Mouse (Mus musculus): ENCODE measurements around the gene Iqgap3. TPM values are rescaled to one million over a fixed set of nuclear protein-coding genes. Genes with fewer than 3 reads are reported as not detected.

Gene Iqgap3
- polyA plus RNA-seq, 1 experiment, result 0.96 TPM

DNA sequence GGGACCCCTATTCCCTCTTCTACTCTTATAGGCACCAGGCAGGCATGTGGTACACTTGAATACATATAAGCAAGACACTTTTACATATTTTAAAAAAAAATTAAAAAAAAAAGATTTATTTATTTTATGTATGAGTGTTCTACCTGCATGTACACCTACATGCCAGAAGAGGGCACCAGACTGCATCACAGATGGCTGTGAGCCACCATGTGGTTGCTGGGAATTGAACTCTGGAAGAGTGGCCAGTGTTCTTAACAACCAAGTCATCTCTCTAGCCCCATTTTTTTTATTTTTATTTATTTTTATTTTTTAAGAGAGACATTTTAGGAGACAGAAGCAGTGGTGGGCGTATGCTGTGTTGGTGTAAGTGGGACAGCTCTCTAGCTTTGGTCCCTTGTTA is 5.9 kb downstream of the Iqgap3 start:
- TF ChIP-seq CTCF (IDR thresholded peaks at IDR 0.05; ENCODE audit: extremely low read depth, insufficient read depth, low read length) (peak; percentile 67), POLR2A (IDR thresholded peaks at IDR 0.05; ENCODE audit: extremely low read depth, insufficient read depth, low read length) (no peak)
- Histone ChIP-seq H3K4me3 (ENCODE audit: insufficient read depth, low read length) (no peak overlapping the region), H3K4me1 (ENCODE audit: control insufficient read depth, insufficient read depth, low read length) (no peaks in the 10 kb centered on the region), H3K27ac (ENCODE audit: insufficient read depth, low read length) (no peak overlapping the region)

DNA sequence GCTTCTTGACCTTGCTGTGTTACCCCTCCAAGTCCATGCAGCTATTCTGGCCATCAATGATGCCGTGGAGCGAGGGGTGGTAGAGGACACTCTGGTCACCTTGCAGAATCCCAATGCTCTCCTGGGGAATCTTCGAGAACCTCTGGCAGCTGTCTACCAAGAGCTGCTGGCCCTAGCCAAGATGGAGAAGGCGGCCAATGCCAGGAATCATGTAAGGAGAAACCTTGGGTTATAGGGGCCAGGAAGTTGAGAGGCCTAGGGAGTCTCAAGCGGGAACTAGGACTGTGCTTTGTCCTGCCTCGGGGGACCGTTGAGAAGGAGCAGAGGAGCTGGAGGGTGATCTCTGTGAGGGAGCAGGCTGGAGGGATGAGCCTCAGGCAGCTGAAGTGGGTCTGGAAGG is 8.3 kb downstream of the Iqgap3 start:
- no peaks in the 10 kb centered on the region for H3K4me1 ChIP-seq (ENCODE audit: control insufficient read depth, insufficient read depth, low read length)
- no peak overlapping the region for H3K4me3 ChIP-seq (ENCODE audit: insufficient read depth, low read length)
- TF ChIP-seq CTCF (IDR thresholded peaks at IDR 0.05; ENCODE audit: extremely low read depth, insufficient read depth, low read length), result no peak
- no peak for TF ChIP-seq POLR2A (IDR thresholded peaks at IDR 0.05; ENCODE audit: extremely low read depth, insufficient read depth, low read length)
- no peak overlapping the region for H3K27ac ChIP-seq (ENCODE audit: insufficient read depth, low read length)

DNA sequence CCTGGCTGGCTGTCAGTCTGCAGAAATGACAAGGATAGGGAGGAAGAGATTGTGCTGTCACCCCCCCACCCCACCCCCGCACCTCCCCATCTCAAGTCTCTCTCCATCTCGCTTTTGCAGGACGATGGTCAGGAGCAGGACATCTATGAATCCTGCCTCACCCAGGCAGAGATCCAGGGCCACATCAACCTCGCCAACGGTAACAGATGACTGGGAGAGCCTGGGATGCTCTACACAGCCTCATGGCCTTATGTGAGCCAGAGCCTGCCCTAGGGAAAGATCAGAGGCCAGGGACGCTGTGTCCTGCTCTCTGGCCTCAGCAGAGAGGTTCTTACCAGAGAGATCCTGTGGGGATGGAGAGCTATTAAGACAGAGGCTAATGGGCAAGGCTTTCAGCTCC is 8.8 kb downstream of the Iqgap3 start:
- TF ChIP-seq POLR2A (IDR thresholded peaks at IDR 0.05; ENCODE audit: extremely low read depth, insufficient read depth, low read length) (no peak), CTCF (IDR thresholded peaks at IDR 0.05; ENCODE audit: extremely low read depth, insufficient read depth, low read length) (no peak)

DNA sequence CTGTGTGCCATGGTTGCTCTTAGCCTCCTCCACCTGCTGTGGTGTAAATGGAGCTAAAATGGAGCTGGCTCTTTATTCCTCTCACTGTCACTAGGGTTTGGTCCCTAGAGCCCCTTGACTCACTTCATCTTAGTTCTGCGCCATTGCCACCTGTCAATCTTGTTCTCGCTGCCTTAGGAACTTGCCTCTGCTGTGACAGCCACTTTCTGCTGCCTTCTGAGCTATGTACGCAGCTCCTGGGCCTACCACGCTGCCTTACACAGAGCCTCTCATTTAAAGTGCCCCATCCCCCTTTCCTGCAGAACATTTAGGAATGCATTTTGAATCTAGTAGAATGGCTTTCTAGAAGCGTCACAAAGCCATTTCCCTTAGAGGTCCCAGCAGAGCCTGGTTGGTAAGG is 12.4 kb downstream of the Iqgap3 start:
- H3K4me3 ChIP-seq (ENCODE audit: insufficient read depth, low read length), result no peak overlapping the region
- TF ChIP-seq CTCF (IDR thresholded peaks at IDR 0.05; ENCODE audit: extremely low read depth, insufficient read depth, low read length), result no peak
- TF ChIP-seq POLR2A (IDR thresholded peaks at IDR 0.05; ENCODE audit: extremely low read depth, insufficient read depth, low read length), result no peak
- no peaks in the 10 kb centered on the region for H3K4me1 ChIP-seq (ENCODE audit: control insufficient read depth, insufficient read depth, low read length)
- H3K27ac ChIP-seq (ENCODE audit: insufficient read depth, low read length), result no peak overlapping the region

More for the DNA sequence above, 8.8 kb downstream of the Iqgap3 start:
- H3K4me1 ChIP-seq (ENCODE audit: control insufficient read depth, insufficient read depth, low read length), result no peaks in the 10 kb centered on the region
- H3K4me3 ChIP-seq (ENCODE audit: insufficient read depth, low read length), result no peak overlapping the region
- H3K27ac ChIP-seq (ENCODE audit: insufficient read depth, low read length), result no peak overlapping the region

DNA sequence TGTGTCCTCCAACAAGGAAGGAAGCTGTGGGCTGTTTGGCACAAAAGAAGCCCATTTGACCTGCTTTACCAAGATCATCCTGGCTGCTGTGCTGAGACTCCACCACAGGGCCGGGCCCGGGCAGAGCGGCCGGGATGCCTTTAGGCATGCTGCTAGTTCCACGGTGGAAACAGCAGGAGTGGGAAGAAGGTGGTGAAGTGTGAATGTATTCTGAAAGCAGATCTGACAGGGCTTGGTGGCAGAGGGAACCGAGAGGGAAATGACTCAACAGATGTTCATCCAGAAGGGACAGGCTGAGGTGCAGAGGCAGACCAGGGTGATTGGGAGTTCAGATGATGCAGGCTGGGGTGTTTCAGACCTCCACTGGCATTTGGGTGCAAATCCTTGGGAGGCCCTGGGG is 15.9 kb downstream of the Iqgap3 start:
- Histone ChIP-seq H3K4me3 (ENCODE audit: insufficient read depth, low read length) (no peak overlapping the region), H3K4me1 (ENCODE audit: control insufficient read depth, insufficient read depth, low read length) (no peaks in the 10 kb centered on the region), H3K27ac (ENCODE audit: insufficient read depth, low read length) (no peak overlapping the region)
- no peak for TF ChIP-seq POLR2A (IDR thresholded peaks at IDR 0.05; ENCODE audit: extremely low read depth, insufficient read depth, low read length)
- TF ChIP-seq CTCF (IDR thresholded peaks at IDR 0.05; ENCODE audit: extremely low read depth, insufficient read depth, low read length), result no peak

DNA sequence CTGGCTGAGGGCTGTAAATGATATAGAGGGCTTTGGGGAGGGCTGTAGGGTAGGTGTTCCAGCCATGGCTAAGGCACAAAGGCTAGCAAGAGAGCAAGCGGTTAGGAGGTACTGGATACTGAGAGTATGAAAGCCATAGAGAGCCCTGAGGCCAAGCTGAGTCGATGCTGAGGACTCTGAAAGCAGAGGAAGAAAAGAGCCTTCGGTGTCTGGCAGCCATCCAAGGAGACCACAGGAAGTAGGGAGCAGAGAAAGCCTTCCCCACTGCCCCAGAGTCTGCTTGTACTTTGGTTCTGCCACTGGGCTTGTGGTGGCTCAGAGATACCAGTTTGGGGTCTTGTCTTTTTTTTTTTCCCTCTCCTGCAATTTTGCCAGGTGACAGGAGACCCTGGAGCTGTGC is 18.5 kb downstream of the Iqgap3 start:
- H3K27ac ChIP-seq (ENCODE audit: insufficient read depth, low read length), result no peak overlapping the region
- H3K4me1 ChIP-seq (ENCODE audit: control insufficient read depth, insufficient read depth, low read length), result no peaks in the 10 kb centered on the region
- no peak overlapping the region for H3K4me3 ChIP-seq (ENCODE audit: insufficient read depth, low read length)
- TF ChIP-seq POLR2A (IDR thresholded peaks at IDR 0.05; ENCODE audit: extremely low read depth, insufficient read depth, low read length) (no peak), CTCF (IDR thresholded peaks at IDR 0.05; ENCODE audit: extremely low read depth, insufficient read depth, low read length) (no peak)

DNA sequence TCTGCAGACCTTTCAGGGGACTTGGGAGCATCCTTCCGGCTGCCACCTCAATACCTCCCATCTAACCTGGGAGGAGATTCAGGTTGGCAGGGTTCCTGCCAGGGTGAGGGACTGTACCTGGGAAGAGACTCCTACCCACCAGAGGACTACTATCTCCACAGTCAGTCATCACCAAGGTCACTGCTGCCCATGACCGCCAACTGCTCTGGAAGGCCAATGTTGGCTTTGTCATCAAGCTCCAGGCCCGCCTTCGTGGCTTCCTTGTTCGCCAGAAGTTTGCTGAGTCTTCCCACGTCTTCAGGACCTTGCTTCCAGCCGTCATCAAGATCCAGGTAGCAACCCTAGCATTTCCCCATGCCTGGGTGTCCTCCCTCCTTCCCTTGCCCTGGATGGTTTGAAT is 20.0 kb downstream of the Iqgap3 start:
- no peaks in the 10 kb centered on the region for H3K4me1 ChIP-seq (ENCODE audit: control insufficient read depth, insufficient read depth, low read length)
- TF ChIP-seq POLR2A (IDR thresholded peaks at IDR 0.05; ENCODE audit: extremely low read depth, insufficient read depth, low read length) (no peak), CTCF (IDR thresholded peaks at IDR 0.05; ENCODE audit: extremely low read depth, insufficient read depth, low read length) (no peak)
- no peak overlapping the region for H3K27ac ChIP-seq (ENCODE audit: insufficient read depth, low read length)
- H3K4me3 ChIP-seq (ENCODE audit: insufficient read depth, low read length), result no peak overlapping the region

DNA sequence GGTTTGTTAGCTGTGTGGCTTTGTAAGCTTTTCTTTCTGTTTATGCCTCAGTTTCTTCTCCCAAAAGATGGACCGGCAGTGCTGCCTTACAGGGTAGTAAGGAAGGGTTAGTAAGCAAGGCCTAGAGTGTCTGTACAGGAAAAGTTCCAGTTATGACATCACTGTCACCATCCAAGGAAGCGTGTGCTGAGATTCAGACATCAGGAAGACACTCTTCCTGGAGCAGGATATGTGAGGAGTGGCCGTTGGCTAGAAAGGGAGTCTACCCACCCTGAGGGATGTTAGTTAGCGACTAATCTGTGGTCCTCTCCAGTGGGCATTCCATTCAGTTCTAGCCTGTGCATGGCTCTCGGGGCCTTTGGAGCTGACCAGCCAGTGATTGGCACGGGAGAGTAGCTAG is 20.4 kb downstream of the Iqgap3 start:
- H3K4me1 ChIP-seq (ENCODE audit: control insufficient read depth, insufficient read depth, low read length), result no peaks in the 10 kb centered on the region
- TF ChIP-seq POLR2A (IDR thresholded peaks at IDR 0.05; ENCODE audit: extremely low read depth, insufficient read depth, low read length) (no peak), CTCF (IDR thresholded peaks at IDR 0.05; ENCODE audit: extremely low read depth, insufficient read depth, low read length) (no peak)
- no peak overlapping the region for H3K27ac ChIP-seq (ENCODE audit: insufficient read depth, low read length)
- no peak overlapping the region for H3K4me3 ChIP-seq (ENCODE audit: insufficient read depth, low read length)

DNA sequence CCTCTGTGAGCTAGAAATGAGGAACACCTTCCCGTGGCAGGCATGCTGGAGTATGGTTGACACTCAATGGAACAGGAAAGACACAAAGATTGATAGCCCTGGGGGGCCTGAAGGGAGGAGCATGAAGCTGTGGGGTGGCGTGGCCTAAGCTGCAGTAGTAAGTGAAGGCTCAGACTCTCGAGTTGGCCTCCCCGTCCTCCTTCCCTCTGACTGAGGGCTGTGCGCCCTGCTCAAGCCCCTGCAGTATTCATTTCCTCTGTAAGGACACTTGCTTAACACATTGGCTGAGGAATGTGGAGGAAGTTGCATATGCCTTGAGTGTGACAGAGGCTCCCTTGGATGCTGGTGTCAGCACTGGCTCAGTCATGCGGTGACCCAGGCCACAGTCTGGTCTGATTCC is 20.8 kb downstream of the Iqgap3 start:
- Histone ChIP-seq H3K4me3 (ENCODE audit: insufficient read depth, low read length) (no peak overlapping the region), H3K27ac (ENCODE audit: insufficient read depth, low read length) (no peak overlapping the region), H3K4me1 (ENCODE audit: control insufficient read depth, insufficient read depth, low read length) (no peaks in the 10 kb centered on the region)
- no peak for TF ChIP-seq POLR2A (IDR thresholded peaks at IDR 0.05; ENCODE audit: extremely low read depth, insufficient read depth, low read length)
- TF ChIP-seq CTCF (IDR thresholded peaks at IDR 0.05; ENCODE audit: extremely low read depth, insufficient read depth, low read length), result no peak

DNA sequence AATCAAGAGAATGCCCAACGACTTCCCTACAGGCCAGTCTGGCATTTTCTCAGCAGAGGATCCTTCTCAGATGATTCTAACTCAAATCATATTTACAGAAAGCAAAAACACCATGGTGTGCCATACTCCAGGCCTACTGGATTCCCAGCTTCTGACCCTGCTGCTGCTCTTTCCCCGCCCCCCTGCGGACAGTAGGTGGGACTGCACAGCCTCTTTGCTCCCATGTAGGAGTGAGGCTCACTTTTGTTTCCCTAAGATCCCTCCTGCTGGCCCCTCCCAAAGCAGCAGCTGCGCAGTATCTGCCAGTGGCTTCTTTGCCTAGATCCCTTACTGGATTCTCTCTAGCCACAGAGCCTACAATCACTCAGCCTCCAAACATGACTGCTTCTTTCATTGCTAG is 24.4 kb downstream of the Iqgap3 start:
- TF ChIP-seq POLR2A (IDR thresholded peaks at IDR 0.05; ENCODE audit: extremely low read depth, insufficient read depth, low read length), result no peak
- no peaks in the 10 kb centered on the region for H3K4me1 ChIP-seq (ENCODE audit: control insufficient read depth, insufficient read depth, low read length)
- H3K4me3 ChIP-seq (ENCODE audit: insufficient read depth, low read length), result no peak overlapping the region
- no peak overlapping the region for H3K27ac ChIP-seq (ENCODE audit: insufficient read depth, low read length)

DNA sequence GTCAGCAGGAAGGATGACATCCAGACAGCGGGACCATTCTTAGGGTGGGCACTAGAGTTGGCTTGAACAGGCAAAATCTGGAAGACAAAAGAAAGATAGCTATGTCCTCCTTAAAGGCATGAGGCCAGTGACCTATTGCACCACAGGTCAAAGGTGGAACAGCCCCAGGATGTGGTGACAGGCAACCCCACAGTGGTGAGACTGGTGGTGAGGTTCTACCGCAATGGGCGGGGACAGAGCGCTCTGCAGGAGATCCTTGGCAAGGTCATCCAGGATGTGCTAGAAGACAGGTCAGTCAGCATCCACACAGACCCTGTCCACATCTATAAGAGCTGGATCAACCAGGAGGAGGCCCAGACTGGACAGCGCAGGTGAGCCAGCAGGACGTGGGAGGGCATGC is 27.4 kb downstream of the Iqgap3 start:
- H3K4me3 ChIP-seq (ENCODE audit: insufficient read depth, low read length), result no peak overlapping the region
- TF ChIP-seq CTCF (IDR thresholded peaks at IDR 0.05; ENCODE audit: extremely low read depth, insufficient read depth, low read length), result no peak
- TF ChIP-seq POLR2A (IDR thresholded peaks at IDR 0.05; ENCODE audit: extremely low read depth, insufficient read depth, low read length), result no peak

More for the DNA sequence above, 27.4 kb downstream of the Iqgap3 start:
- H3K27ac ChIP-seq (ENCODE audit: insufficient read depth, low read length), result no peak overlapping the region
- no peaks in the 10 kb centered on the region for H3K4me1 ChIP-seq (ENCODE audit: control insufficient read depth, insufficient read depth, low read length)
